Mouse (Mus musculus): ENCODE results near the gene Aff1.

The Aff1 gene

DNA sequence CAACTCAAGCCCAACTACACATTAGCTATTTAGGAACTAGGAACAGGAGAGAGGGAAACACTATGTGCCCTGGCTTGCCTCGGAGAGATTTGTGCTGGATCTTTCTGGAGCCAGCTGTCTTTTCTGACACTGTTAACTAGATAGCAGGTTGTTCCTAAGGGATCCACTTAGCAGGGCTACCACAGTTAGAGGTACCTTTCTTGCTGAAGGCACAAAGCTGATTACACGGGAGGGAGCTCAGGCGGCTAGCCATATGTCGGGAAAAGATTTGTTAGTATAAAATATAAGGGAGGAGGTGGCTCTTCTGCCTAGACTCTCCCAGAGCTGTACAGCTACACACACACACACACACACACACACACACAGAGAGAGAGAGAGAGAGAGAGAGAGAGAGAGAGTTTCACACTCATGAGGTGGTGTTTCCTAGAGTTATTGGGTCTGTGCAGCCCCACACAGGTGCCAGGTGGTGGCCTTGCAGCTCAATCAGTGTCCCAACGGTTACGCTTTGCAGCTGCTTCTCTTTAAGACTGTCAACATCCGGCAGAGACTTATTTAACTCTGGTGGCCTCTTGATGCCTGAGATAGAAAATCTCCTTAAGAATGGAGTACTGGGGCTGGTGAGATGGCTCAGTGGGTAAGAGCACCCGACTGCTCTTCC lies 34.2 kb downstream of the Aff1 start:
- no peak for DNase-seq (ENCODE audit: low spot score)

DNA sequence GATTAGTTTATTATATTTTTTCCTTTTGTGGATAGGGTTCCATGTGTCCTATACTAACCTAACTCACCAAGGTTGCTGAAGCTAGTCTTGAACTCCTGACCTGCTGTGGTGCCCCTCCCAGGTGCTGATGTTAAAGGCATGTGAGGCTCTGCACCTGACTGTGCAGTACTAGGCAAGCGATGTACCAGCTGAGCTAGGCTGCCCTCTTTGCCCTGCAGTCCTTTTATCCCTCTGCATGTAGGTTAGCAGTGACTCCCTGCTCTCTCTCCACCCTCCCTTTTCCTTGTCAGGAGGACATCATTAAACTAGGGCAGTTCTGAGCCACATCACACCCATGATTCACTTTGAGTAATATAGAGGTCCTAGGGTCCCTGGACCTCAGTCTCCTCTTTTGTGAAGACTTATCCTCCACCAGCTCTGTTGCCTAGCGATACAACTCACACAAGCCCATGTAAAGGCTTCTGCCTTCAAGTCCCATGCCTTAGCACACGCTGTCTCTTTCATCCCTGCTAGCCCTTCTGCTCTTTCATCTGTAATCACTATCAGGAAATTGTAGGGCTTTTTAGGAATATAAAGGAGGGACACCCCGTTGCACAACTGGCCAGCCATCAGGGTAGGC lies 35.7 kb downstream of the Aff1 start:
- DNase-seq (ENCODE audit: low spot score) = no peak

DNA sequence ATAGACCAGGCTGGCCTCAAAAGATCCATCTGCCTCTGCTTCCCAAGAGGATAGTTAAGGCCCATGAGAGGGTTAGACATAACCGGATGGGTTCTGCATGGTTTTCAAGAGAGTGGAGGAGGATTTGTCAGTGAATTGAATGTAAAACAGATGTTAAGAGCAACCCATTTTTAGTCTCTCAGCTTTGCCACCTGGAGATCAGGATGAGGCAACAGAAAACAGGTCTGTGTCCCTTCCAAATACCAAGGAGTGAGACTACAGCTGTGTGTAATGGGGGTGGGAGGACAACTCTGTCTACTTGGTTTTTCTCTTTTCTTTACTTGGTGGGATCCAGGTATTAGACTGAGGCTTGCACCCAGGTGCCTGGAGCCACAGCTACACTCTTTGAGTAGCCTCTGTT lies 37.1 kb downstream of the Aff1 start:
- DNase-seq (ENCODE audit: low spot score) = no peak

DNA sequence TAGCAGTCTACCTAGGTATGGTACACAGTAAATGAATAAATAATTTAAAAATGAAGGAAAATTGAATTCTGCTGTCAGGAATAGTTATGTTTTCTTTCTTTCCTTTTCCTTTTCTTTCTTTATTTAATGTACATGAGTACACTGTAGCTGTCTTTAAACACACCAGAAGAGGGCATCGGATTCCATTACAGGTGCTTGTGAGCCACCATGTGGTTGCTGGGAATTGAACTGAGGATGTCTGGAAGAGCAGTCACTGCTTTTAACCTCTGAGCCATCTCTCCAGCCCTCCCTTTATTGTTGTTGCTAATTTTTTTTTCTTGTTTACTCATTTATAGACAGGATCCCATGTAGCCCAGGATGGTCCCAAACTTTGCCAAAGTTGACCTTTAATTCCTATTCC lies 38.0 kb downstream of the Aff1 start:
- DNase-seq (ENCODE audit: low spot score) = no peak

DNA sequence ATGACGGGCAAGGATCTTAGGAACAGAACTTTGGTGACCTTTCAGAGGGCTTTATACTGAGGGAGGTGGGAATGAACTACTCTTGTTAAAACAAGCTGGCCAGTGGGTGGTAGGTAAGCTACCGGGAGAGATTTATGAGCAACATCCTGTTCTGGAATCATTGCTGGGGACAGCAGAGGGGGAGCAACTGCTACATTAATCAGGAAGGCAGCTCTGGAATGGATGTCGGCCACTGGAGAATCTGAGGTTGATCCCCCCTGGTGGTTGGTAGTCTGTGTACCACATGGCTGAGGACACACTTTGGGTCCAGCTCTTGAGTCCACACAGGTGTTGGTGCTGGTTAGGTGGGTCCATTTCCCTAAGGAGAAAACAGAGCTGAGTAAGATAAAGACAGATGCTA lies 38.6 kb downstream of the Aff1 start:
- no peak for DNase-seq (ENCODE audit: low spot score)

DNA sequence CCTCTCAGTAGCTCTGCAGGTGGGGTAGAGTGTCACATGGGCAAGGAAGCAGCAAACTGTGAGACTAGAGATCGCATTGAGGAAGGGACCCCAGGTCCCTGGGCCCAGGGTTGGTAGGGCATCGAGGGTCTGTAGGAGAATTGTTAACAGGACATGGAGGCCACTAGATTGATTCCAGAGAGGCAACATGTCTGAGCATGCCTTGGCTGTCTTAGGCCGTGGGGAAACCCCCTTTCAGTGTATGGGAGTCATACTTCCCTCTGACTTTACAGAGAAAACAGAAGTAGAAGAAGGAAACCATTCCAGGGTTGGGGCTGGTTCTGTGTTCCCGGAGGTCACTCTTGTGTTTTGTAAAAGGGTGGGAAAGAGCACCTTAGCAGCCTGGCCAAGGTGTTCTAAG lies 40.4 kb downstream of the Aff1 start:
- no peak for DNase-seq (ENCODE audit: low spot score)

DNA sequence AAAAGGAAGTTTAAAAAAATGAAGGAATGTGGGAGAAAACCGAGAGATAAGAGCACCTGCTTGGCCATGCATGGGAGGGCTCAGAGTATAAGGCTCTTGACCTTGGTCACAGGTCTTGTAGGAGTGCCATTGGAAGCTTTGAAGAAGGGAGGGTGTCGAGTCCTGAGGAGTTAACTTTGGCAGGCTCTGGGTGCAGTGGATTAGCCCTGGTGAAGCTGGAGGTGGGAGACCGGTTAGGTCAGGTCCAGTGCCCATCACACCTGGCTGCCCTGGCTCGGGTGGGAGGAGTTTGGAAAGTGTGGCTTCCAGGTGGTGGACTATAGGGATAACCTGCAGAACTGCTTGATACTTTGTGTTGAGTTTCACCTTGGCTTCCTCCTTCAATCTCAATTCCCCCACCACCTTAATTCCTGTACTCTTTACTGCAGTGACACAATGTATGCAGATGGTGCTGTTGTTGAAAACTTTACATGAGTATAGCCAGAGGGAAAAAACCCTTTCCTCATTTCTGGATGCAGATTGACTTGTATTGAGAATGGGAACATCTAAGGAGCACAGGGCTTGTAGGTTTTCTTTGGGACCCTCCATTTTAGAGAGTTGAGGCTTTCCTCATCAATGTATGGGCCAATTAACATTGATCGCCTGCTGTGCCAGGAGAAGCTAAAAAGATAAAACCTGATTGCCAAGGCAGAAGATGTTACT lies 43.4 kb downstream of the Aff1 start:
- no peak for DNase-seq (ENCODE audit: low spot score)

DNA sequence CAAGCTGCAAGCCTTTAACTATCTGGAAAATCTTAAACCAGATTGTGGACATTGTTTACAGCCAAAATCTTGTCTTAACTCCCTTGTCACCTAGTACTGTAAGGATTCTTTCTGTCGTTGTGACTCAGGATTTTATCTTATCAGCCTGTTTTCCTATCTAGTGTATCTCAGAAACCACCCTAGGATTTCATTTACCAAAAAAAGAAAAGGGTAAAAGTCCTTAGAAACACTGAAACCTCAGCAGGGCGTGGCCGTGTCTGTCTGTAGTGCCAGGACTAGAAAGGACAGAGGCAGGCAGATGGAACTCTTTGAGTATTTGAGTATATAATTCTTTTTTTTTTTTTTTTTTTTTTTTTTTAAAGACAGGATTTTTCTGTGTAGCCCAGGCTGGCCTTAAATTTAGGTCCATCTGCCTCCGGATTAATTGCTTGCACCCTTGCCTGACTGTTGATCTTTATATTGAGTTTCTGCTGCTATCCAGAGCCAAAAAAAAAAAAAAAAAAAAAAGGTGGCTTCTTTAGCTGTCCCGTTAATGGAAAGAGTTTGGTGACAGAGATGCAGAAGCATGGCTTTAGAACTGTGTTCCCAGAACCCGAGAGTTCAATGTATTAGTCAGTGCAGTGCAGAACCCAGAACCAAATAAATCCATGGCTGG lies 44.5 kb downstream of the Aff1 start:
- DNase-seq (ENCODE audit: low spot score) = no peak

DNA sequence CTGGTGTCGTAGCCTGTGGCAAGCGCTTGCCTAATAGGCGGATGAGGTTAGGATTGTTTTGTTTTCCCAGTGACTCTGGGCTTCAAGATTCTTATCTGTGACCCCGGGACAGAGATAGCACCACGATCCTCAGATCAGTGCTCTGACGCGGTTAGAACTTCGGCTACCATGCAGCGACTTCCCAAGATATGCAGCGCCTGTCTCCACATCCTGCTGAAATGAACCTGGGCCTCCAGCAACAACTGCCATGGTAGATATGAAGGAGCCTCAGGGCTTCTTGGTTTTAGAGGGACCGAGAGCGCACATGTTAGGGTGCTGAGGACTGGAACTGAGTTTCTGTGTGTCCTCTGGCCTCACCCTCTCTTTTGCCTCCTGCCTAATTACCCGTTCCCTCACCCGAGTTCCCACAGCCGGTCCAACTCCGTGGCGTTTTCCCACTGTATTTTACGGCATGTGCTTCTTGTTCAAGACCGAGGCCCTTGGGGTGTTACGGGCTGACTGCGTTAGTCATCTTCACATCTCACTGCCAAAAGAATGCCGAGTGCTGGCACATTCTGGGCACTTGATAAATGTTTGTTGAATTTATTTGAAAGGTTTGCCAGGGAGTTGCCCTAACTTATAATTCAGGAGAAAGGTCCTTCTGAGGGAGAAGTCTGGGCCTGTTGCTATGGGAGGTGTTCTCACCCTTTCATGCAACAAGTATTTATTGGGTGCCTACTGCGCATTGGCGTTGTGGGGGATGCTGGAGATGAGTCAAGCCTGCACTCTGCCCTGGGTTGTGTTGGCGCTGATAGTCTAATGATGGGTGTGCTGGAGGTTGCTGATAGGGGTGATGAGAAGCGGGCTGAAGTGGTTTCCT lies 45.3 kb downstream of the Aff1 start:
- DNase-seq (ENCODE audit: low spot score) = no peak

DNA sequence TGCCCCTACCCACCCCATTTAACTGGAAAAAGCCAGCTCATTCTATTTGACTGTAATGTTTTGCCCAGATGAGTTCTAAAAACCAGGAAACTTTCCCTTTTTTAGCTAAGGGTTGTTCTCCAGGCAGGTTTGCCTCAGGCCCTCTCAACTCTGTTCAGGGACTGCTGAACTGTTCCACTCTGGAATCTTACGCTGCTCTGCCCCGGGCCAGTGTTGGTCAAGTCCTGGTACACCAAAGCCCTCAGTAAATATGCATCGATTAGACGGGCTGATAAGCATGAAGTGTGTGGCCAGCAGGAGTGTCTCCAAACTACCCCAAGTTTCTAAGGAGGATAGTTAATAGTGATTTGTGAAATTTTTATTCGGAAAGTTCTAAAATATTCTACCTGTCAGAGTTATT lies 46.3 kb downstream of the Aff1 start:
- no peak for DNase-seq (ENCODE audit: low spot score)

DNA sequence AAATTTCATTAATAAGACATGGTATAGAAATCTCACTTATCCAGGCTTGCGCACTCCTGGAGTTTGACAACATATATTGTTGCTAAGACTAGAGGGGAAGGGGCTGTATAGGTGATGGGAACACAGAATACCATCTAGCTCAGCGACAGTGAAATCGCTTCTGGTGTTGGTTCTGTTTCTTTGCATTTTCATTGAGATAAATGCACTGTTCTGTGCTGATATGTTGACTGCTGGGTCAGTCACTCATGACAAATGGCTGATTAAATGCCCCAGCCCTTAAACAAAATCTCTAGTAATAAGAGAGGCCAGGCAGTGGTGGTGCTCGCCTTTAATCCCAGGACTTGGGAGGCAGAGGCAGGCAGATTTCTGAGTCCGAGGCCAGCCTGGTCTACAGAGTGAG lies 47.0 kb downstream of the Aff1 start:
- DNase-seq (ENCODE audit: low spot score) = no peak

DNA sequence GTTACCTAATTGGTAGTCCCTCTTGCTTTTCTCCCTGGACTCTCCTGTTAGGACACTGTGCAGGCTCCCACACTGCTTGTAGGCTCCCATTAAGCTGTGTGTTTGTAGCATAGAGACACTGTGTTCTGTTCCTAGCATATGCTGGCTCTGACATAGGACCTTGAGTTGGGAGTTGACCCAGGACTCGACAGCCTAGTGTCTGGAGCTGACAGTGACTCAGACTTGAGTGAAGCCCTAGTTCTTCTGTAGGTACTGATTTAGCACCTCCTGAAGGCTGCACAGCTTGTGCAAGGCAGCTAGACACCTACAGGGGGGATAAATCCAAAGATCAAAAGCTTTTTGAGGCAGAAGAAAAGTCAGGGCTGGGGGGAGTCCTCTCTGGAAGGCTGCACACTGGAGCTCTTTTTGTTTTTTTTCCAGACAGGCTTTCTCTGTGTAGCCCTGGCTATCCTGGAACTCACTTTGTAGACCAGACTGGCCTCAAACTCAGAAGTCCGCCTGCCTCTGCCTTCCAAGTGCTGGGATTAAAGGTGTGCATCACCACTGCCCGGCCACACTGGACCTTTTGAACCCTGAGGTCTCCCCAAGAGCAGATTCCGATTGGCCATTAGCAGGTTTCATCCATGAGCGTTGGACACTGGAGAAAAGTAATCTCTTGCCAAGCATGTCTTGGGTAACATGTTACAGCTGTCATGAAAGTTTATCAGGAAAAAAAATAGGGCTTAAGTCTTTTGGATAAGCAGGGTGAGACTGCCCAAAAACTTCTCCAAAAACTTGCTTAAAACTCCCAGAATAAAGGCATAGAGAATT lies 48.1 kb downstream of the Aff1 start:
- DNase-seq (ENCODE audit: low spot score) = no peak

DNA sequence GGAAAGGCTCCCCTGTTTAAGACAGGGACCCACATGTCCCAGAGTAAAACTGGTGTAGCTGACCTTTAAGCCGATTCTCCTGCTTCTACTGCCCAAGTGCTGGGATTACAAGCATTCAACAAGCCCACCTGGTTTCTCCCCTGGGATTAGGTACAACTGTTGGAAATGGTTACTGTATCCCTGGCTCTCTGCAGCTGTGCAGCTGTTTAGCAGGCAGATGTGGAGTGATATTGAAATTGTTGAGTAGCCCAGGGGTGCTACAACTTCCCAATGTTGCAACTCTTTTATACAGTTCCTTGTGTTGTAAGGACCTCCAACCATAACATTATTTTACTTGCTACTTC lies 48.7 kb downstream of the Aff1 start:
- no peak for DNase-seq (ENCODE audit: low spot score)

DNA sequence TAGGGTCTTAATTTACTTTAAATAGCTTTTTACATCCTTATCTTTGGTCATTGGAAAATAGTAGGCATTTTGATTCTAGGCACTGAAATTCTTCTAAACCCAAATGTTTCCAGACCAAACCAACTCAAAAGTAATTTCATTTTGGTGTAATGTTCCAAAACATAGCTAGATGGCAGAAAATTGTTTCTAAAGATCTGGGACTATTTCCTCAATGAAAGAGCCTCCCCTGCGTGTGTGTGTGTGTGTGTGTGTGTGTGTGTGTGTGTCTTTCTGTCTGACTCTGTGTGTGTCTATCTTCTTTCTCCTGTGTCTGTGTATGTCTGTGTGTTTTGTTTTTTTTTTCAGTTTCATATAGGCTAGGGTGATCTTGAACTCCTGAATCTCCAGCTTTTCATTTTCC lies 49.3 kb downstream of the Aff1 start:
- no peak for DNase-seq (ENCODE audit: low spot score)

DNA sequence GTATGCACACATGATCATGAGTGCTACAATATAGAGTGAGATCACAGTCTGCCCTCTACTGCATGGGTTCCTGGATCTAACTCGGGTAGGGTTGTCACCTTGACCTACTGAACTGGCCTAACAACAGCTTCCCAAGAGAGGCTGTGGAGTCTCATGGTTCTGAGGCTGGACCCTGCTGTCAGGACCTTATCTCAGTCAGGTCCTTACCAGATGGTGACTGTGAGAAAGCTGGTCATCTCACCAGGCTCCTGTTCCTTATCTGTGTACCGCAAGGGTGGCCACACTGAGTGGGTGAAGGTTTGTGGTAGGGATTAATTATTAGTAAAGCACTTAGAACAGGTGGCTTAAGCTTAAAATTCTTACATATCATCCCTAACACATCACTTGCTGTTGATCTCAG lies 49.8 kb downstream of the Aff1 start:
- DNase-seq (ENCODE audit: low spot score) = no peak

DNA sequence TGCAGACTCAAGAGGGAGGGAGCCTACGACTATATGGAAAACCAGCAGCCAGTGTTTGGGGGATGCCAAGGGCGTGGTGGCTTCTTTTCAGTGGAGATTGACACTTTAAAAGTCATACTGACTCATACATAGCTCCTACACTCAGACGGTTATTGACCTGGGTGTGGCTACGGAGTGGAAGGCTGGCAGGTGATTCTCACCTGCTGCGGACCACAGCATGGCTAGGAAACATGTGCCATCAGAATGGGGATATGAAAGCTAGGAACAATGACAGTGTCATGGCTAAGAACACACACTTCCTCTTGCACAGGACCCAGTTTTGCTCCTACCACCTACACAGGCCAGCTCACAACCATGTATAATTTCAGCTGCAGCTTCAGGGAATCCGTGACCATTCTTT lies 52.4 kb downstream of the Aff1 start:
- no peak for DNase-seq (ENCODE audit: low spot score)

DNA sequence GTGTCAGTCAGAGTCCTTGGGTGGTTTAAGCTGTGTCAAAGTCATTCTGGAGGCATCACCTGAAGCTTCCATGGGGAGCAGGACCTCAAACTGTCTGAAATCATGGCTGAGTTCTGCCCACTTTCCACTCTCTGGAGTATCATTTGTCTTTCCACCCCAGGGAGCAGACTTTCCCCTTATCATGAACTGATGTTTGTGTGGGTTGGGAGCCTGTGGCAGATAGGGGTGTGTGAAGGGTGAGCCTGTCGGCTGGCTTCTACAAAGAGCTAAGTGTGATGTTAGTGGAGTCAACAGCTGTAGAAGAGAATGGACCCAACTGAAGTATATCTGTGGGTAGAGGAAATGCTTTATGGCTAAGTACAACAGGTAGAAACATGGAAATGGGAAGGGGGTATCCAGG lies 53.5 kb downstream of the Aff1 start:
- DNase-seq (ENCODE audit: low spot score) = no peak

DNA sequence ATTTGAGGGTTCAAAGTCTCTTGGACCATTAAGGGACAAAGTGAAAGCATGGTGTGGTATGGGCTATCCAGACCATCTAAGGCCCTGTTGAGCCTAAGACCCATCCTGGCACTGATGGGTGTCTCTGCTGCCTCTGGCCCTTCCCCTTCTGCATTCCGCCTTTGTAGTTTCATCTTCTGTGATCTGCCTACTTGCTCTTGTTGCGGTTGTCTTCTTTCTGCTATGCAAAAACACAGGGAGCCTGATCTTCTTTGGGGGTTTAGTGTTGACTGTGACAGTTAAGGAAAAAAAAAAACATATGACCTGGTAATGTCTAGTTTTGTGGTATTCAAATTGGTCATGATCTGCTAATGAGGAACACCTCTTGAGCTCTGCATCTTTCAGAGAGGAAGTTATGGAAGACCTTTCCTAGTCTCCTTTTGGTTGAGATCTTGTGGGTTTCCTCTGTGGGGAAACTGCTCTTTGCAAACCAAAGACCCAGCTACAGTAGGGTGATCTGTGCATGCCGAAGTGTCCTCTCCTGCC lies 54.4 kb downstream of the Aff1 start:
- DNase-seq (ENCODE audit: low spot score) = no peak

DNA sequence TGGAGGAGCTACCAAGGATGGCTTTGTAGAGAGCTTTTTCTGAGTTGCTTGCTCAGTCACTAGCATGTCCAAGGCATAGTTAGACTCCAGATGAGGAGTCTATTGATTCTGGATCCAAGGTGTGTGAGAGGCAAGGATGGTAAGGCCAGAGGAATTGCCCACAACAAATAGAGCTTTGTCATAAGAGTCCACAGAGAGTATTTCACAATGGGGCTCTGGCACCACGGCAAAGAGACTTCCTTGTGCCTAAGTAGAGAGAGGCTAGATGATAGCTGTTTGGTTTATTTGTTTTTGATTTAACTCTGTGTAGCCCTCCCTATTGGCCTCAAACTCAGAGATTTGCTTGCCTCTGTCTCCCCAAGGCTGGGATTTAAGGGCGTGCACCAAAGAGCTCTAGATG lies 54.9 kb downstream of the Aff1 start:
- no peak for DNase-seq (ENCODE audit: low spot score)

DNA sequence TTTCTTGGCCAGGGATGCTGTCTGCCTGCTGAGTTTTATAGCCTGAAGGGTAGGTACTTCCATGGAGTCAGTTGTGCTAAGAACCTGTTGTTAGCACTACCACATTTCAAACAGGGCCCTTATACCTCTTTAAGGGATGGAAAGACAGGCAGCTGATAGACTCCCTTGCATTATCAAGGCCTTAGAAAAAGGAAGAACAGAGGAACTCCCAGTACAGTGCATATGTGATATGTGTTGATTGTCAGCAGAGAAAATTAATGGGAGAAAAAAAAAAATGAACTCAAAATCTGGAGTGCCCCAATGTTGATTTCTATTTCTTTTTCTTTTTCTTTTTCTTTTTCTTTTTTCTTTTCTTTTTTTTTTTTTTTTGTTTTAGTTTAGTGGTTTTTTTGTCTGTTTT lies 56.2 kb downstream of the Aff1 start:
- no peak for DNase-seq (ENCODE audit: low spot score)

Measured in left cerebral cortex, adult 11 months (tissue).